Mouse (Mus musculus): ENCODE results near the gene Pgs1. TPM values are rescaled to one million over a fixed set of nuclear protein-coding genes. Genes with fewer than 3 reads are reported as not detected.

Gene Pgs1
- 41.8 and 44.8 TPM in 2 replicates for polyA plus RNA-seq (2015; fragmentation: Nextera tagmentation; extraction: Ambion mirVana)

DNA sequence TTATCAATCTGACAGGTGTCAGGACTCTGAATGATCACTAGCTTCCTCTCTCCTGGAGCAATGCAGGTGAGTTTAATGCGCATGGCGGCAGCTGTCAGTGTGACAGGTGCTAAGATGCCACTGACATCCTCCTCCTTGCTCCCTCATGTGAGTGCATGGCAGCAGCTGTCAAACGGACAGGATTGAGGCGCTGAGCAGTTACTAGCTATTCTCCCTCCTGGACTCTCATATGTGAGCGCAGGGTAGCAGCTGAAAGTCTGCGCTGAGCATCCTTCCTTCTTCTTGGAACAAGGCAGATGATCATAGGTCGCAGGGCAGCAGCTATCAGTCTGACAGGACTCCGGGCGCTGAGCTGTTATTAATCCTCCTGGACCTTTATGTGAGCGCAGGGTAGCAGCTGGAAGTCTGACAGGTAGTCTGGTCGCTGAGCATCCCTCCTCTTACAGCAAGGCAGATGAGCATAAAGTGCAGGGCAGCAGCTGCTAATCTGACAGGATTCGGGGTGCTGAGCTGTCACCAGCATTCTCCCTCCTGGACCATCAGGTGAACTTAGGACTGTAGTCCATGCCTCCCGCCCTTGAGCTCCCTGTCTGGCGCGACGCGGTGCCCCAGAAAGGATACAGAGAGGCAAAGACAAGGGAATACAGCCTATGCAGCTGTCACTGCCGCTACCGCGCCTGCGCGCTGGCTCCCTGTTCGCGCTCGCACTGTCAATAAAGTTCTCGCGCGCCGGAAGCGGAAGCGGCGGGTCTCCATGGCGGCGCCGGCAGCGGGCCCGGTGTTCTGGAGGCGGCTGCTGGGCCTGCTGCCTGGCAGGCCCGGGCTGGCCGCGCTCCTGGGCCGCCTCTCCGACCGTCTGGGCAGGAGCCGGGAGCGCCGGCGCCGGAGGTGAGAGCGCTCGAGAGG, at the start of gene Pgs1:
Pgs1 (plus strand) TSS at position 167 of the 906 bp plus-strand sequence.
- H3K9ac ChIP-seq (ENCODE audit: low read length) = peak within 1 kb of the TSS; percentile 78
- 6% methylated on average over 50 of the region's 51 CpGs for WGBS
- H3K36me3 ChIP-seq (ENCODE audit: control insufficient read depth, insufficient read depth, low read length) = no peaks in the 10 kb centered on the region

DNA sequence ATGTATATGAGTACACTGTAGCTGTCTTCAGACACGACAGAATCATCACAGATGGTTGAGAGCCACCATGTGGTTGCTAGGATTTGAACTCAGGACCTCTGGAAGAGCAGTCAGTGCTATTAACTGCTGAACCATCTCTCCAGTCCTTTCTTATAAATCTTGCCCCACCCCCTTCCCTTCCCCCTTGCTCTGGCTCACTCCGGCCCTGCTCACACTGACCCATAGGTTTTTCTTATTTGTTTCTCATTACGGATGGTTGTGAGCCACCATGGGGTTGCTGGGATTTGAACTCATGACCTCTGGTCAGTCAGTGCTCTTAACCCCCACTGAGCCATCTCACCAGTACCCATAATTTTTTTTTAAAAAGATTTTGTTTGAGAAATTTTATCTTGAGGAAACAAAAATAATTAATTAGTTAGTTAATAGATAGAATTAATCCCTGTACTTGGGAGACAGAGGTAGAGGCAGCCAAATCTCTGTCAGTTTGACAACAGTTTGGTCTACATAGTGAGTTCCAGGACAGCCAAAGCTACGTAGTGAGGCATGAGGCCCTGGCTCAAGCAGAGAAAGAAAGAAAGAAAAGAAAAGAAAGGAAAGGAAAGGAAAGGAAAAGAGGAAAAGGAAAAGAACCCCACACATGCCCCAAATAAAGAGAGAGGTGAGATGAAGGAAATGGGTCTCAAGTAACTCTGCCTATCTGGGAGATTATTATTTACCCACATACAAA, 46.9 kb upstream of the Pgs1 start:
- Histone ChIP-seq H3K27ac (ENCODE audit: low read length) (peak overlapping the region; percentile 60), H3K9me3 (ENCODE audit: control insufficient read depth, low read length) (no peaks in the 10 kb centered on the region), H3K9ac (ENCODE audit: low read length) (no peak overlapping the region; the same call in 1 of the 2 replicates), H3K36me3 (ENCODE audit: control insufficient read depth, insufficient read depth, low read length) (no peaks in the 10 kb centered on the region), H3K4me1 (replicated peaks; ENCODE audit: control insufficient read depth, insufficient read depth, low read length) (peaks cover 44% of the 10 kb centered on the region), H3K4me2 (ENCODE audit: low read depth, low read length) (0 out of 2 replicates have a peak overlapping the region, but pooled peaks have one; percentile 7), H3K27me3 (ENCODE audit: control insufficient read depth, insufficient read depth, low read depth, low read length) (no peaks in the 10 kb centered on the region), H3K4me3 (ENCODE audit: low read length) (no peak overlapping the region)
- ATAC-seq (ENCODE audit: low read depth) = no peak
- 30% methylated on average over 4 of the region's 4 CpGs for WGBS

More for the DNA sequence above, at the start of gene Pgs1:
- peak within 1 kb of the TSS; percentile 77 for H3K4me2 ChIP-seq (ENCODE audit: low read depth, low read length)
- no peaks in the 10 kb centered on the region for H3K9me3 ChIP-seq (ENCODE audit: control insufficient read depth, low read length)
- peak; percentile 92 for ATAC-seq (ENCODE audit: low read depth)
- H3K4me1 ChIP-seq (replicated peaks; ENCODE audit: control insufficient read depth, insufficient read depth, low read length) = peaks cover 29% of the 10 kb centered on the region
- H3K27ac ChIP-seq (ENCODE audit: low read length) = peak within 1 kb of the TSS; percentile 86
- H3K27me3 ChIP-seq (ENCODE audit: control insufficient read depth, insufficient read depth, low read depth, low read length) = no peaks in the 10 kb centered on the region
- peak within 1 kb of the TSS; percentile 74 for H3K4me3 ChIP-seq (ENCODE audit: low read length)

DNA sequence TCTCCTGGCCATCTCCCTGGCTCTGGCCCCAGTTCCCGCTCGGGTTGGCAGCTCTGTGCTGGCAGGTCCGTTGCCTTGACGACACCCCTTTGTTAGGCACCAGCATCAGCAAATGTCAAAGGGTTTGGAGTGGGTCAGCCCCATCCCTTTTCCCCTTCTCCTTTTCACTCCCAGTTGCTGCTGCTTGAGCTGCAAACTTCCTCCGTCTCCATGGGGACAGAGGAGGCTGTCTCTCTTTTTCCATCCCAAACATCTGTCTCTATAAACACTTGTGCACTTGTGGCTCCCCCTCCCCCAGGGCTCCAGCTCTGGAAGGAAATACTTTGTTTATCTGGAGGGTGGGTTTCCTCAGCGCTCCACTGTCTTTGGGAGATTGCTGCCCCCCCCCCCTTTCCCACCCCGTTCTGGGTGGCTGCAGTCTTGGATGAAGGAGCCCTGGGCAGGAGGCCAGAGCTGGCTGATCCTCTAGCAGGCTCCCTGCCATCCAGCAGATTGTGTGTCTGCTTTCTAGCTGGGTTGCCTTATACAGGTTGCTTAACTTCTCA, 46.3 kb upstream of the Pgs1 start:
- H3K4me3 ChIP-seq (ENCODE audit: low read length) = no peak overlapping the region
- 0 out of 2 replicates have a peak overlapping the region, but pooled peaks have one; percentile 7 for H3K4me2 ChIP-seq (ENCODE audit: low read depth, low read length)
- H3K4me1 ChIP-seq (replicated peaks; ENCODE audit: control insufficient read depth, insufficient read depth, low read length) = peaks cover 39% of the 10 kb centered on the region
- H3K27me3 ChIP-seq (ENCODE audit: control insufficient read depth, insufficient read depth, low read depth, low read length) = no peaks in the 10 kb centered on the region
- H3K9ac ChIP-seq (ENCODE audit: low read length) = peak overlapping the region; percentile 36; the same call in 1 of the 2 replicates
- peak; percentile 88 for ATAC-seq (ENCODE audit: low read depth)
- WGBS = 3% methylated on average over 7 of the region's 7 CpGs
- H3K9me3 ChIP-seq (ENCODE audit: control insufficient read depth, low read length) = no peaks in the 10 kb centered on the region
- no peaks in the 10 kb centered on the region for H3K36me3 ChIP-seq (ENCODE audit: control insufficient read depth, insufficient read depth, low read length)
- peak overlapping the region; percentile 79 for H3K27ac ChIP-seq (ENCODE audit: low read length)

DNA sequence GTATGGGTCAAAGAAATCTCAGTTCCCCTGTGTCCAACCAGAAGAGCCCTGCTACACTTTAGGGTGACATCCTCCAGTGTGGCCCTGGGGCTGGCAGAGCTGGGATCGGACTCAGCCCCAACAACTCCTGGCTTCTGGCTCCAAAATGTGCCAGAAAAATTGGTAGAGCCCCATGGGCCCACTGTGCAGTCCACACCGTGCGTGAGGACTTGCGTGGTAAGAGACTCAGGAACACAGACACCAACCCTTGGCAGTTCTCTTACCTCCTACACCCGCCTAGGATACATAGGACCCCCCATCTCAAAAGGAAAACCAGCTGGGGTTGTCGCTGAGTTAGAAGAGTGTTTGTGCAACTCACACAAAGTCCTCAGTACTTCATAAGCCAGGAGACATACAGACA, 45.2 kb upstream of the Pgs1 start:
- Histone ChIP-seq H3K4me3 (ENCODE audit: low read length) (no peak overlapping the region), H3K4me2 (ENCODE audit: low read depth, low read length) (no peak overlapping the region), H3K4me1 (replicated peaks; ENCODE audit: control insufficient read depth, insufficient read depth, low read length) (peaks cover 30% of the 10 kb centered on the region), H3K36me3 (ENCODE audit: control insufficient read depth, insufficient read depth, low read length) (no peaks in the 10 kb centered on the region), H3K9ac (ENCODE audit: low read length) (no peak overlapping the region), H3K9me3 (ENCODE audit: control insufficient read depth, low read length) (no peaks in the 10 kb centered on the region), H3K27me3 (ENCODE audit: control insufficient read depth, insufficient read depth, low read depth, low read length) (no peaks in the 10 kb centered on the region), H3K27ac (ENCODE audit: low read length) (no peak overlapping the region)
- WGBS = 88% methylated on average over 6 of the region's 6 CpGs
- no peak for ATAC-seq (ENCODE audit: low read depth)

DNA sequence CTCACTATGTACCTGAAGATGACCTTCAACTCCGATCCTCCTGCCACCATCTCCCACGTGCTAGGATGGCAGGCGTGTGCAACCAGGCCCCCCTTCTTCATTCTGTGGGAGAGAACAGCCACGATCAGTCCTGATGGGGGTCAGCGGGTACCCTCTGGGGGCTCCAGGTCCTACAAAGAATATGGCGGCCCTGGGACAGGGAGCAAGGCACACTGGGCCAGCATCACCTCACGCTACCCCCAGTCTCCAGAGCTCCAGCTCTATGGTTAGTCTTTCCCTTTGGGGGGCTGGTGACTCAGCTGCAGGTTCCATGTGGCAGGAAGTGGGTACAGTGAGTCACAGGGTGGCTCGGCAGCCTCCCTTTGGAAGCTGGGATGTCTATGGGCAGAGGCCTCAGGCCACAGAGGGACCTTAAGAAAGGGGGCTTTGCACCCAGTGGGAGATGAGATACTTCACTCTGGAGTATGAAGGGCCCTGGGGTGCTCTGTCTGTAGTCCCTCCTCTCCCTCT, 44.7 kb upstream of the Pgs1 start:
- H3K9me3 ChIP-seq (ENCODE audit: control insufficient read depth, low read length) = no peaks in the 10 kb centered on the region
- H3K4me2 ChIP-seq (ENCODE audit: low read depth, low read length) = no peak overlapping the region
- no peak for ATAC-seq (ENCODE audit: low read depth)
- no peak overlapping the region for H3K9ac ChIP-seq (ENCODE audit: low read length)
- 89% methylated on average over 8 of the region's 8 CpGs for WGBS
- H3K27ac ChIP-seq (ENCODE audit: low read length) = no peak overlapping the region
- no peaks in the 10 kb centered on the region for H3K36me3 ChIP-seq (ENCODE audit: control insufficient read depth, insufficient read depth, low read length)
- peaks cover 25% of the 10 kb centered on the region for H3K4me1 ChIP-seq (replicated peaks; ENCODE audit: control insufficient read depth, insufficient read depth, low read length)
- no peaks in the 10 kb centered on the region for H3K27me3 ChIP-seq (ENCODE audit: control insufficient read depth, insufficient read depth, low read depth, low read length)
- H3K4me3 ChIP-seq (ENCODE audit: low read length) = no peak overlapping the region

DNA sequence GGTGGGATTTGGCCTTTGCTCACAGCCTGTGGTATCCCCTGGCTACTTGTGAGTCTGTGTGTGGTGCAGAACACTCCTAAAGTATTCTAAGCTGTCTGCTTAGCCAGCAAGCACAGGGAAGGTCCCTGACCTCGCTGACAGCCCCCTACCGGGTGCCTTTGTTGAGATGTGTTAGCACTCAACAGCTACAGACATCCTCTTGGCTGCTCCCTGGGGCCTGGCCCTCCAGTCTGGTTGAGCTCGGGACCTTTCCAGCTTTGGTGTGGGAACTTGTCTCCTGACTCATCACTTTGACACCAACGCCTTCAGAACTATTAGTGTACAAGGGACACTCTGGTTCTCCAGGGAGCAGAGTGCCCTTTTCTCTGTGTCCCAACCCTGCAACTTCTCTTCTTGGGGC, 44.2 kb upstream of the Pgs1 start:
- H3K4me2 ChIP-seq (ENCODE audit: low read depth, low read length) = no peak overlapping the region
- peaks cover 21% of the 10 kb centered on the region for H3K4me1 ChIP-seq (replicated peaks; ENCODE audit: control insufficient read depth, insufficient read depth, low read length)
- H3K36me3 ChIP-seq (ENCODE audit: control insufficient read depth, insufficient read depth, low read length) = no peaks in the 10 kb centered on the region
- 47% methylated on average over 4 of the region's 4 CpGs for WGBS
- ATAC-seq (ENCODE audit: low read depth) = no peak
- H3K9ac ChIP-seq (ENCODE audit: low read length) = no peak overlapping the region
- no peaks in the 10 kb centered on the region for H3K27me3 ChIP-seq (ENCODE audit: control insufficient read depth, insufficient read depth, low read depth, low read length)
- H3K9me3 ChIP-seq (ENCODE audit: control insufficient read depth, low read length) = no peaks in the 10 kb centered on the region
- no peak overlapping the region for H3K4me3 ChIP-seq (ENCODE audit: low read length)
- no peak overlapping the region for H3K27ac ChIP-seq (ENCODE audit: low read length)

DNA sequence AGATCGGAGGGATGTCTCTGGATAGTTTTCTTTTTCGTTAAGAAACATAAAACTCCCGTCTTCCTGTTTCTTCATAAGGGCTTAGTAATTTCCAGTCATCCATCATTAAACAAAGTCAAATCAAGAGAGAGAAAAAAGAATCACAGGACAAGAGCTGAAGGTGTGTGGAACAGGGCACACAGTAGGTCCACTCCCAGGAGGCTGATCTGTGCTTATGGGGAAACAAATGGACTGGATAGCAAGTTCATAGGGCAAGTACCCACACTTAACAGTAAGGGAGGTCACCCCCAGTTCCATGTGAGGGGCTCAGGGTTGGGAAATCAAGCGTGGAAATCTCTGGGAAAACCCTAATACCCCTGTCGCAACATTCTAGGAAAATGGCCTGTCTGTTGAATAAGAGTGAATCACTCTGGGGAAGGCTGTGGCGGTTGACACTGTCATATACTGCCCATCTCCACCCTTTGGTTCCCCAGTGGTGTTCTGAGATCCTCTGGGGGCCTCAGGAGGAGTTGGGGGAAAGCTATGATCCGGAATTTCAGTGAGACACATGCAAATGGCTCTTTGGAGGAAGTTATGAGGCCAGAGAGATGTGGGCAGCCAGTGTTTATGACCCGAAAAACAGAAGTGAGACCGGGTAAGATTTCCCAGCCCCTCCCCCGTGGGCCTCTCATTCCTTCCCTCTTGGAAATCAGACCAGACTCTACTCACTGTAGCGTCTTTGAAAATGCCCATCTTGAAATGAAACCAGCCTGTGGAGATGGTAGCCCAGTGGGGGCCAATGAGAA, 39.7 kb upstream of the Pgs1 start:
- no peak overlapping the region for H3K27ac ChIP-seq (ENCODE audit: low read length)
- ATAC-seq (ENCODE audit: low read depth) = no peak

DNA sequence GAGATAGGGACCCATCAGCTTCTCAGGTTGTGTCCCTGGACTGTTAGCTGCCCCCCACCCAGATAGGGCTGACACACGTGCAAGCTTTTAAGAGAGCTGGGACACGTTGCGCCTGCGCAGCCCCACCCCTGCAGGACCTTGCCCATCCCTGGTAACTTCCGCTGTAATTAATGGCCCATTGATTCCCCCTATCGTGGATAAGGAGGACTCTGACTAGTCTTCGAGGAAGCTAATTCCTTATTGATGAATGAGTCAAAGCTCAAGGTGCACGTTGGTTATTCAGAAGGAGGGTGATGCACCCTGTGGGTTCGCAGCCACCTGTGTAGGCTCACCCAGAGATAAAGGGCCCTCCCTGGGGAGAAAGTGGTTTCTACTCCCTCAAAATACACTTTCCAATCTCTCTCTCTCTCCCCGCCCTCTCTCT, 39.1 kb upstream of the Pgs1 start:
- Histone ChIP-seq H3K4me3 (ENCODE audit: low read length) (no peak overlapping the region), H3K9me3 (ENCODE audit: control insufficient read depth, low read length) (no peaks in the 10 kb centered on the region), H3K36me3 (ENCODE audit: control insufficient read depth, insufficient read depth, low read length) (no peaks in the 10 kb centered on the region), H3K4me2 (ENCODE audit: low read depth, low read length) (no peak overlapping the region), H3K27me3 (ENCODE audit: control insufficient read depth, insufficient read depth, low read depth, low read length) (no peaks in the 10 kb centered on the region), H3K27ac (ENCODE audit: low read length) (no peak overlapping the region), H3K4me1 (replicated peaks; ENCODE audit: control insufficient read depth, insufficient read depth, low read length) (peaks cover 15% of the 10 kb centered on the region), H3K9ac (ENCODE audit: low read length) (no peak overlapping the region)
- WGBS = 67% methylated on average over 10 of the region's 10 CpGs
- no peak for ATAC-seq (ENCODE audit: low read depth)

More for the DNA sequence above, 39.7 kb upstream of the Pgs1 start:
- Histone ChIP-seq H3K4me1 (replicated peaks; ENCODE audit: control insufficient read depth, insufficient read depth, low read length) (peaks cover 14% of the 10 kb centered on the region), H3K36me3 (ENCODE audit: control insufficient read depth, insufficient read depth, low read length) (no peaks in the 10 kb centered on the region), H3K4me3 (ENCODE audit: low read length) (no peak overlapping the region), H3K9ac (ENCODE audit: low read length) (no peak overlapping the region), H3K9me3 (ENCODE audit: control insufficient read depth, low read length) (no peaks in the 10 kb centered on the region), H3K4me2 (ENCODE audit: low read depth, low read length) (no peak overlapping the region), H3K27me3 (ENCODE audit: control insufficient read depth, insufficient read depth, low read depth, low read length) (no peaks in the 10 kb centered on the region)
- WGBS = 74% methylated on average over 11 of the region's 11 CpGs

Data from lung, embryonic 16.5 days (tissue).